Mouse (Mus musculus): ENCODE data around the gene Alcam. TPM values are rescaled to one million over a fixed set of nuclear protein-coding genes. Genes with fewer than 3 reads are reported as not detected.

Gene Alcam
- polyA plus RNA-seq, 1 experiment = 39.1 TPM

DNA sequence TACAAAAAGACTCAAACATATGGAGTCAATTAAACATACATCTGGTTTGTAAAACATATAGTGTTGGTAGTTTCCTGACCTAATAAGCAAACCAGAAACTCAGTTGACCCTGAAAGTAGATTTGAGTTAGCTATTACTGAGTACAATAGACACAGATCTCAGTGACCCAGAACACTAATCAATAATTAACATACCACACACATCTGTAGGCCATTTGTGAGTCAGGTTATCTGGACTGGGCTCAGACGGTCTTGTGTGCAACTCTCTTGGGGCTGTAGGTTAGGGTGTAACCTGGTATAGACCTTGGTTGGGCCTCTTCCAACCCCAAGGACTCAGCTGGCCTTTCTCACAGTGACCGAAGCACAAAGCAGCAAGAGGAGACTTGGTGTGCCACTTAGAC, 211.7 kb downstream of the Alcam start:
- no peak for TF ChIP-seq POLR2A (IDR thresholded peaks at IDR 0.05; ENCODE audit: borderline replicate concordance, extremely low read depth, insufficient read depth, insufficient read length, poor library complexity, severe bottlenecking)
- TF ChIP-seq CTCF (IDR thresholded peaks at IDR 0.05; ENCODE audit: borderline replicate concordance, extremely low read depth, insufficient read depth, insufficient read length) = no peak
- no peak for DNase-seq (ENCODE audit: low read depth)

GRCm38 (mm10) chr16:52229930-52230329, 223.9 kb downstream of the Alcam start:
- TF ChIP-seq CTCF (IDR thresholded peaks at IDR 0.05; ENCODE audit: borderline replicate concordance, extremely low read depth, insufficient read depth, insufficient read length) = no peak
- no peak for DNase-seq (ENCODE audit: low read depth)

DNA sequence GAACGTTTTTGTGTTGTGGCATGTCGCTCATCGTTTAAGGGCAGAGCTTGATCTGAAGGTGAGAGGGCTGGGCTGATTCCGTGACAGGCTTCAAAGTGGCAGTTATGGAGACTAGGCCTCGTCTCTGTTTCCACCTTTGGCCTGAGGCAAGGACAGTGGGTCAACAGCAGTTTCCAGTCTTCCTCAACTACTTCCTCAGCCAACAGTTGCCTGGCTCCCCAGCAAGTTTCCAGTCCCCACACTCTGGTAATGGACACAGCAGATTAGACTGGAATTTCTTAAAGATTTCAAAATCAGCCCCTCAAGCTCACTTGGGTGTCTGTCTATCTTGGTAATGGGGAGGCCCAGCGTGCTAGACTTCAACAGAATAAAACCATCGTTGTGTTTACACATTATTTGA, 224.4 kb downstream of the Alcam start:
- TF ChIP-seq CTCF (IDR thresholded peaks at IDR 0.05; ENCODE audit: borderline replicate concordance, extremely low read depth, insufficient read depth, insufficient read length) (no peak), POLR2A (IDR thresholded peaks at IDR 0.05; ENCODE audit: borderline replicate concordance, extremely low read depth, insufficient read depth, insufficient read length, poor library complexity, severe bottlenecking) (no peak)
- DNase-seq (ENCODE audit: low read depth) = no peak

- TF ChIP-seq CTCF (IDR thresholded peaks at IDR 0.05; ENCODE audit: borderline replicate concordance, extremely low read depth, insufficient read depth, insufficient read length) = no peak
- no peak for TF ChIP-seq POLR2A (IDR thresholded peaks at IDR 0.05; ENCODE audit: borderline replicate concordance, extremely low read depth, insufficient read depth, insufficient read length, poor library complexity, severe bottlenecking)
- DNase-seq (ENCODE audit: low read depth) = no peak
Measured at GRCm38 (mm10) chr16:52222896-52223295, 231.0 kb downstream of the Alcam start.

GRCm38 (mm10) chr16:52219069-52219468, 234.8 kb downstream of the Alcam start:
- TF ChIP-seq CTCF (IDR thresholded peaks at IDR 0.05; ENCODE audit: borderline replicate concordance, extremely low read depth, insufficient read depth, insufficient read length) (peak; percentile 62), POLR2A (IDR thresholded peaks at IDR 0.05; ENCODE audit: borderline replicate concordance, extremely low read depth, insufficient read depth, insufficient read length, poor library complexity, severe bottlenecking) (no peak)
- DNase-seq (ENCODE audit: low read depth) = peak; percentile 54

- DNase-seq (ENCODE audit: low read depth) = peak; percentile 61
- TF ChIP-seq POLR2A (IDR thresholded peaks at IDR 0.05; ENCODE audit: borderline replicate concordance, extremely low read depth, insufficient read depth, insufficient read length, poor library complexity, severe bottlenecking) = no peak
- no peak for TF ChIP-seq CTCF (IDR thresholded peaks at IDR 0.05; ENCODE audit: borderline replicate concordance, extremely low read depth, insufficient read depth, insufficient read length)
Measured at GRCm38 (mm10) chr16:52210844-52211606, 242.8 kb downstream of the Alcam start.

GRCm38 (mm10) chr16:52200107-52200506, 253.8 kb downstream of the Alcam start:
- TF ChIP-seq CTCF (IDR thresholded peaks at IDR 0.05; ENCODE audit: borderline replicate concordance, extremely low read depth, insufficient read depth, insufficient read length) (no peak), POLR2A (IDR thresholded peaks at IDR 0.05; ENCODE audit: borderline replicate concordance, extremely low read depth, insufficient read depth, insufficient read length, poor library complexity, severe bottlenecking) (no peak)
- no peak for DNase-seq (ENCODE audit: low read depth)
